Mouse (Mus musculus): ENCODE results near the gene Hunk.

The Hunk gene

GRCm38 (mm10) chr16:90500809-90501208 lies 115.0 kb downstream of the Hunk start:
- no peak for DNase-seq (ENCODE audit: low read depth, low spot score)

DNA sequence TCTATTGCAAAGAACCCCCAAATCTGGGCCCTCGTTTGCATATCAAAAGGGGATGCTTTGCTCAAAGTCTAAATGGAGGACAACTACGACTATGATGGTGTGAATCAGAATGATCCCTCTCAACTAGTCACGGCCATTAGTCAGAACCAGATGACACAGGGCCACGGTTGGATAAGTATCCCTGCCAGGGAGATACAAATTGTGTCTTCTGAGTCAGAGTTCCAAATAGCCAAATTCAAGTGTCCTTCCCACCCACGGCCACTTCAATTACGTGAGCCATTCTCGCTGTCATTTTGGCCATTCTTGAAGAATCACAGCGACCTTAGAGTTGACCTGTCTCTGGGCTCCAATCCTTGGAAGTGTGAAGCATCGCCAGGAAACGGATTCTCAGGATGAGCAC lies 119.4 kb downstream of the Hunk start:
- no peak for DNase-seq (ENCODE audit: low read depth, low spot score)

- no peak for DNase-seq (ENCODE audit: low read depth, low spot score)
Measured at GRCm38 (mm10) chr16:90505680-90506079, 119.9 kb downstream of the Hunk start.

GRCm38 (mm10) chr16:90511551-90512296 lies 125.9 kb downstream of the Hunk start:
- no peak for DNase-seq (ENCODE audit: low read depth, low spot score)

GRCm38 (mm10) chr16:90517041-90517440 lies 131.2 kb downstream of the Hunk start:
- no peak for DNase-seq (ENCODE audit: low read depth, low spot score)

DNA sequence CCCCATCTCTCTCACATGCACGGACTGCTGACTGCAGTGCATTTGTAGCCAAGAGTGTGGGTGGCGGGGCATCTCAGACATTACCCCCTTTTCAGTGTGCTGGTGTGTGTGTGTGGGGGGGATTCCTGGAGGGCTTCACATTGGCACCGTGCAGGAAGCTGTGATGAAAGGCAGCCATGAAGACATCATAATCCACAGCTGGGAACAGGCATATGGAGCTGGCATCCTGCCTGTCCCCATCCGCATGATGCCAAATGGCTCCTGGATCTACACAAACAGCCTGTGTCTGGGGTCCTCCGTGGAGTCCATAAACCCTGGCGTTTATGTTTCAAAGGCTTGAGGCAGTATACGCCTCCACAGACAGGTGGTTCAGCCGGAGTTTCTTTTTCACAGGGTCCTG lies 132.4 kb downstream of the Hunk start:
- DNase-seq (ENCODE audit: low read depth, low spot score) = no peak

GRCm38 (mm10) chr16:90518732-90519295 lies 133.0 kb downstream of the Hunk start:
- no peak for DNase-seq (ENCODE audit: low read depth, low spot score)

DNA sequence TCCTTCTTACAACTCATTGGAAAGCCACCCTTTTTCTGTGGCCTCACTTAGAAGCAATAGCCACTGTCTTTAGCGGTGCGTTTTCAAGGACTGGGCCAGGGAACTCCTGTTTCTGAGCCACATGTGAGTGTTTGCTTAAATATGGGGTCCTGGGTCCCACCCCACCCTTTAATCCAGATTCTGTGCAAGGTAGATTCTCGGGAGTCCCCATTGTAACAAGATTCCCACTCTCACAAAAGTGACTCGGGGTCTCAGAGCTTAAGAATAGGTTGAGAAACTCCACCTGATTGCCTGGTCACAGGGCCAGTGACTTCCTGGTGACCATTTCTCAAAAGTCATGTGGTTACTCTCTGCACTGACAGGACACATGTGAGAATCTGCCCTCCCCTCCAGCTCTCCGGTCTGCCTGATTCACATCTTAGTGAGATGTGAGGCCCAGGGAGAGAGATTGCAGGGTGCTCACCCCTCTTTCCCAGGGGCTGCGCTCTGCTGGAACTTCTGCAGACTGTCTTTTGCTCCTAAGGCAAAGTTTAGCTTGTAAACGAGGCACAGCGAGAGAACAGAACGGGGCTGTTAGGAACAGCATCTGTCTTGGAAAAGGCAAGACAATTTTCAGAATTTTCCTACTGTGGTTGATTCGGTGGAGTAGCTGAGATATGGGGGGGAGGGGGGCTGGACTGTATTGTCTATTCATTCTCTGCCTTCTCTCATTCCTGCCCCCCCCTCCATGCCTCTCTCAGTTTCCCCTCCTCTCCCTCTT lies 135.6 kb downstream of the Hunk start:
- DNase-seq (ENCODE audit: low read depth, low spot score) = no peak

GRCm38 (mm10) chr16:90521951-90522255 lies 136.1 kb downstream of the Hunk start:
- peak; percentile 73 for DNase-seq (ENCODE audit: low read depth, low spot score)

DNA sequence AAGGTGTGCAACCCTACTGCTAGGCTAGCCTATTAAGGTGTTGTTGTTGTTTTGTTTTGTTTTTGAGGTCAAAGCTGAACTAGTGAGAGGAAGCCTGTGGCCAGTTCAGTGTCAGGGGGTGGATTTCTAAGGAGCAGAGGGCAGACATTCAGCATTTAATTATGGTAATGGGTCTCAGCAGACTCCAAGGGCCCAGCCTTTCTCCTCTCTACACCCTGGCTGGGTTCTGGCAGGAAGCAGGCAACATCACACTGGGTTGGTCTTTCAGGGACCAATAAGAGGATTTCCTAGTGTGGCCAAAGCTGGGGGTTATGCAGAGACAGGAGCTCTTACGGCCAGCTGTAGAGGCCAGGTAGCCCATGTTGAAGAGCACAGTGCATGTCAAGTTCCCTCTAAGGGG lies 136.8 kb downstream of the Hunk start:
- DNase-seq (ENCODE audit: low read depth, low spot score) = no peak

DNA sequence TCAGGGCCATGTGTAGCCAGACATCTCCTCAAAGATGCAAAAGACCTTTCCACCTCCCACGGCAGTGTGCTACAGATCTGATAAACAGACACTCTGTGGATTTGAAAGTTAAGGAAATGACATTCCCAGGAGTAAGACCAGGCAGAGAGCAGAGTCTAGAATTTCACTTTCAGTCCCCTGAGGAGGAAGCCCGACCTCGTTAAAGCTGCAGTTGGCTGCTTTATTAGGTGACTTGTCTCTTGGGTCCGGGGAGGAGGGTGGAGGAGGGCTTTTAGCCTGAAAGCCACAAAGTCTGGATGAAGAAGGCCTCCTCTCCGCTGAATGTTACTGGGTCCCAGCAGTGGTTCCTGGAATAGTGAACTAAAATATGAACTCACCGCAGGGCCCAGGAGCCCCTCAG lies 137.6 kb downstream of the Hunk start:
- no peak for DNase-seq (ENCODE audit: low read depth, low spot score)

DNA sequence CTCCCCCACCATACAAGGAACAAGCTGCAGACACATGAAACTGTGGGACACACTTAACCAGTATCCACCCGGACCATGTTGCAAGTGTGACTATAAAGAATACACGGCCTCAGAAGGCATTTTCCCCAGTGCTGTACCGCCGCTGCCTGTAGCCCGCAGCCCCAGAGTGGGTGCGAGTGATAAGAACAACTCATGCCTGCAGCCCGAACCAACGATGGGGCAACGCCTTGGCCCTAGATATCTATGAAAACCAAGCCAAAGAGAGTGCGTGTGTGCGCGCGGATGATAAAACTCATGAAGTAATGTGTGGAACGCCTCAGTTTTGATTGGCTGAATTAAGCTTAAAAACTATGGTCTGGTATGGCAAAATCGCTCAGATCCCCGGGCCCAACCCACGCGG lies 138.1 kb downstream of the Hunk start:
- no peak for DNase-seq (ENCODE audit: low read depth, low spot score)

GRCm38 (mm10) chr16:90524393-90524792 lies 138.6 kb downstream of the Hunk start:
- DNase-seq (ENCODE audit: low read depth, low spot score) = no peak

GRCm38 (mm10) chr16:90533119-90533673 lies 147.4 kb downstream of the Hunk start:
- DNase-seq (ENCODE audit: low read depth, low spot score) = no peak

DNA sequence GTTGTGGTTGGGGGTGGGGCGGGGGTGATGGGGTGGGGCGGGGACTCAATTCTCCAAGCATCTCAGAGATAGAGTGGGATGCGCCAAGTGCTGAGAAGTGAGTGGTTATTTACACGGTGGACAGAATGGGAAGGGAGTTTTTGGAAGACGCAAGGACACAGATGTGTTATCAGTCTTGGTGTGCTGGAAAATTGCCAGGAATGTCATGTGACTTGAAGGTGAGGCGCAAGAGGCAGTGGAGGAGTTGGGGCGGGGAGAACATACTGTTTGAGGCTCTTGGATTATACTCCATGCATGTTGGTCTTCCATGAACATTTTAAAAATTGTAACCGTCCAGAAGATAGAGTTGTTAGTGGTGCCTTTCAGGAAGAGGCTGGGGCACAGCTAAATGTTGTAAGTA lies 148.8 kb downstream of the Hunk start:
- no peak for DNase-seq (ENCODE audit: low read depth, low spot score)

- DNase-seq (ENCODE audit: low read depth, low spot score) = no peak
Measured at GRCm38 (mm10) chr16:90538926-90539325, 153.1 kb downstream of the Hunk start.

- no peak for DNase-seq (ENCODE audit: low read depth, low spot score)
Measured at GRCm38 (mm10) chr16:90541191-90541590, 155.4 kb downstream of the Hunk start.

DNA sequence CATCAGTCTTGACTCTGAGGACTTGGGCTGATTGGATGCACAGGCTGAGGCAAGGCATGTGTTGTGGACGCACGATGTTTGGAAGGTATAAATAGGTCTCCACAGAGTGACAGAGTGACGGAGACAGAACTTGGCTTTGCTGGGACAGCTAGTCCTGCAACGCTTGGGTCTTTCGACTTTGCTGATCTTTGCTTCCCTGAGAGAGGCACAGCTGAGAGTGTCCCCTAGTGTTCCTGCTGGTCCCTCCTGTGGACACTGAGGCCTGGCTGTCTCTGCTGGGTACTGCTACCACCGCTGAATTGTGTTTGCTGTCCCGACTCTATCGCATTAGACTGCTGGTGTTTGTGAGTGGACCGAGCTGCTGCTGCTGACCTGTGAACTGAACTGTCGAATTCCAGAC lies 156.6 kb downstream of the Hunk start:
- no peak for DNase-seq (ENCODE audit: low read depth, low spot score)

GRCm38 (mm10) chr16:90544175-90544574 lies 158.4 kb downstream of the Hunk start:
- DNase-seq (ENCODE audit: low read depth, low spot score) = no peak

- no peak for DNase-seq (ENCODE audit: low read depth, low spot score)
Measured at GRCm38 (mm10) chr16:90545509-90545908, 159.7 kb downstream of the Hunk start.

GRCm38 (mm10) chr16:90546591-90546990 lies 160.8 kb downstream of the Hunk start:
- no peak for DNase-seq (ENCODE audit: low read depth, low spot score)

- DNase-seq (ENCODE audit: low read depth, low spot score) = no peak
Measured at GRCm38 (mm10) chr16:90547996-90548395, 162.2 kb downstream of the Hunk start.

All from brain, embryonic 18.5 days (tissue).